Mouse (Mus musculus): ENCODE data around the gene Polr3gl. TPM values are rescaled to one million over a fixed set of nuclear protein-coding genes. Genes with fewer than 3 reads are reported as not detected.

The Polr3gl gene
- 42.5 TPM for polyA plus RNA-seq (2014; fragmentation: Illumina TruSeq; extraction: RNeasy Lipid Tissue Mini Kit (QIAGEN cat#74804); ENCODE audit: insufficient read depth, low read depth, low replicate concordance)

DNA sequence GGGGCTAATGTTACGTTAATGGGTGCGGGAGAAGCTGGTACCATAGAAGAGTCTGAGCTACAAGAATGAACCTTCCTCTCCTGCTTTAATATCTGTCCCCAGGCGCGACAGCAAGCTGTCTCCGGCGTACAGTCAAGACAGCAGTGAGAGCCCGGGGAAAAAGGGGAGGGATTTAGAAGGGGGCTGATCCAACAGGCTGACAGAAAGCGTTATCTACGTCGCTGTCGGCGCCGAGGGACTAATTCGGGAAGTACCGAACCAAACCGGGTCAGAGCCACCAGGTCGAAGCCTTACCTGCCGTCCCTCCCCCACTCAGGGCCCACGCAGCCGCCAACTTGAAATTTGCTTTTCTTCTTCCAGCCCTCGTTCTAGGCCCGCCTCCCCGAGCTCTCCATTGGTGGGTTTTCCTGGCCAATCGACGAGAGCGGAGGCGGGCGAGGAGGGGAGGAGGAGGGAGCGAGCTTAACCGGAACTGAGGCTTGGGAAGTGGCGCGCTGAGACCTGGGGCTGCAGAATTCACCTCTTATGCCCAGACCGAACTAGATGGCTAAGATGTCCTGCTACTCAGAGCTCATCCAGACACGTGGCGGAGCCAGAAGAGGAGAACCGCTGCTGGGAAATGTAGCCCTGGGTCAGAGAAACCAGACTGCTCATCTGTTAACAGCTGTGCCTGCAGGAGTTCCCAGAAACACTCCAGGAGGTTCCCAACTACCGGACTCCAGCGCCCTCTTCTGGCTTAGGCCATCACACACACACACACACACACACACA lies at the start of gene Polr3gl:
Gene Polr3gl, minus strand, starts transcription at position 392 of the 771 bp plus-strand sequence.

DNA sequence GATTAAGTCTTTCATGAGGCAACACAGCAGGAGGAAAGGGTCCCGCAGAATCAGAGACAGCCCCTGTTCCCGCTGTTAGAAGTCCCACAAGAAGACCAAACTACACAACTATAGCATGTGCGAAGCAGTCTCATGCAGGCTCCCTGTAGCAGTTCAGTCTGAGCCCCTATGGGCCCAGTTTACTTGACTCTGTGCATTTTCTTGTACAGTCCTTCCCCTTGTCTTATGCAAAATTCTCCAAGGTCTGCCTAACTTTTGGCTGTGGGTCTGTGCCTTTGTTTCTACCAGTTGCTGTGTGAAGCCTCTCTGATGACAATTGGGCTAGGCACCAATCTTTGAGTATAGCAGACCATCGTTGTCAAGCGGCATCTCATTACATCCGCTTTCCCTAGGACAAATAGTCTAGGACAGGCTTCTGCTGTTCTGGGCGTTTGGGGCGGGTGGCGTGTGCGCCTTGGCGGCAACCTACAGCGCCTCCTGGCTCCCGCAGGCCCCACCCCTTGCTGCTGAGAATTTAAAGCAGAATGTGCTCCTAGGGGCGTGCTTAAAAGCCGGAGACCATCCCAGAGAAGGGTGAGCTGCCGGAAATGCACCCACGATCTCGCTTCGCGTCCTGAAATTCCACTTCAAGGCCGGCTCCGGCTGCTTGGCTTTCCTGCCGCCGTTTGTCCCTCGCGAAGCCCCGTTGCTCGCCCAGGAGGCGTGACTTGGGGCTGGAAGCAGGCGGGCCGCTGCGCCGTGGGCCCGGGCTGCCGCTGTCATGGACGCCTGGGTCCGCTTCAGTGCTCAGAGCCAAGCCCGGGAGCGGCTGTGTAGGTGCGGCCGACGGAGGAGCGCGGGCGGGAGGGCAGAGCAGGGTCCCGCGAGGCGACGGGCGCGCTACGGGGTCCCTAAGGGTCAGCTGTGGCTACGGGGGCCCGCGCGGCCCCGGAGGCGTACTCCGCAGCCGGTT lies 41.2 kb upstream of the Polr3gl start, which contains the start of the genes Pex11b and Gm42957:
Gene Pex11b, plus strand, starts transcription at position 449 of the 952 bp plus-strand sequence.
Gene Gm42957, plus strand, starts transcription at position 547 of the 952 bp plus-strand sequence.

DNA sequence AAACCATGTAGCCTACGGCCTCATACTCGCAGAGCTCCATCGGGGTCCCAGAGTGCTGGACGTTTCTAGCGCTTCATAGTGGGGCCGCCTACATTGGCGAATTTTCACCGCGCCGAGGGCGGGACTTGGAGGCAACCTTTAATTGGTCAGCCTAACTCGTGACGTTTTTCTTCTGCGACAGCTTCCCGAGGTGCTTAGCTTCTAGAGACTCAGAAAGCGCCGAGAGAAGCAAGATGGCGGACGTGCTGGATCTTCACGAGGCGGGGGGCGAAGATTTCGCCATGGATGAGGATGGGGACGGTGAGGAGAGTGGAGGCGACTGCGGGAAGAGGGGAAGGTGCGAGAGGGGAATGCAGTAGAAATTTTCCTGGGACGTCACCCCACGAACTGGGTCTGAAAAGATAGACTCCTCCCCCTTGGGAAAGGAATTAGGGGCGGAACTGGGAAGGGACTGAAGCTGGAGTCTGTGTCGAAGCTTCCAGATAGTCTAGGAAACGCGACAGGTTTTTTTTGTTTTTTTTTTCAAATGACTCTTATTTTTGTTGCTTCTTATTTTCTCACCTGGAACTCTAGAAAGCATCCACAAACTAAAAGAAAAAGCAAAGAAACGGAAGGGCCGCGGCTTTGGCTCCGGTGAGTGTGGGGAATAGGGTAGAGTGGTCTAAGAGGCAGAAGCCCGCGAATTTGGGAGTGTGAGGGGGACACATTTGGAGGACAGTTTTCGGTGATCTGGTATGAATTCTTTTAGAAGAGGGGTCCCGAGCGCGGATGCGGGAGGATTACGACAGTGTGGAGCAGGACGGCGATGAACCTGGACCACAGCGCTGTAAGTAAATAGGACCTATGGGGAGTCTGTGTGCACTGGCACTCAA lies 36.0 kb upstream of the Polr3gl start, which contains the start of gene Rbm8a:
Gene Rbm8a, plus strand, starts transcription at position 205 of the 872 bp plus-strand sequence.

DNA sequence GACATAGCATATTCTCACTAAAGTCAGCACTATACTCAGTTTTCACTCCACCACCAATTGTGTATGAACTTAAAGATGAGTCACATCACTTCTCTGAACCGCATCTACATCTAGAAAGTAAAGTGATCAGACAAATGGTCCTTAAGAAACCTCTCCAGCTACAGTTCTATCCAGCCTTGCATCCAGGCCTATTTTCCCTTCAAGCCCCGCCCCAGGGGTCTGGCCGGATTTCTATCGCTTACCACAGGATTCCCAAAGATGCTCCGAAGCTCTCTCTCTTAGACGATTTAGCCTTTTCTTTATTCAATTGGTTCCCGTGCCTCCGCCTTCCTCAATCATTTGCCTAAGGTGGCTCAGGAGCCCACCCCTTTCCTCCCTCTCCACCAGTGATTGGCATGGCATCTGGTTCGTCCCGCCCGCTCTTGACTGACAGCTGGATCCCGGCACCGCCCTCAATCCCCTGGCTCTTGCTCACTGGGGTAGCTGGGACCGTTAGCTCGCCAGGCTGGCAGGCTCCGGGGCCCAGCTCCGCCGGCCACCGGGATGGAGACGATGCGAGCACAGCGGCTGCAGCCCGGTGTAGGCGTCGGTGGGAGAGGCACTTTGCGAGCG lies 6.8 kb upstream of the Polr3gl start, which contains the start of gene Lix1l:
Gene Lix1l, plus strand, starts transcription at position 511 of the 612 bp plus-strand sequence.

DNA sequence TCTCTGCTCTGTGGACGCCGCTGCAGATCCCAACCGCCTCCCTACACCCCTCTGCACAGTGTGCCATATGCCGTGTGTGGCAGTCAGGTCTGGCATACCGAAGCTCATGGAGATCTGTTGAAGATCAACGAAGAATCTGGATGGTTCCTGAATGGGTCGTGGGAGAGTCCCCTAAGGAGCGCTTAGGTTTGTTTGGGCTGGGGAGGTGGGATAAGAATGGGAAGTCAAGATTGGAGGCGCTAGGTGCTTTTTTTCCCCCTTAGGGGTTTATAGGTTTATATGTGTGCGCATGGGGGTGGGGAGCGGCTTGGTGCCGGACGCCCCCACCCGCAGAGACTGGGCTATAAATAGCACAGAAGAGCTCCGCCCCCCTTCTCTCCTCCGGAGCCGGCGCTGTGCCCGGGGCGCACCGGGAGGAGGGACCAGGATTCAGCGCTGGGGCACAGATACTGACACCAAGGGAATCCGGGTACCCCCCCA lies 2.3 kb upstream of the Polr3gl start, which contains the start of gene Ankrd34a:
Gene Ankrd34a, plus strand, starts transcription at position 409 of the 480 bp plus-strand sequence.

DNA sequence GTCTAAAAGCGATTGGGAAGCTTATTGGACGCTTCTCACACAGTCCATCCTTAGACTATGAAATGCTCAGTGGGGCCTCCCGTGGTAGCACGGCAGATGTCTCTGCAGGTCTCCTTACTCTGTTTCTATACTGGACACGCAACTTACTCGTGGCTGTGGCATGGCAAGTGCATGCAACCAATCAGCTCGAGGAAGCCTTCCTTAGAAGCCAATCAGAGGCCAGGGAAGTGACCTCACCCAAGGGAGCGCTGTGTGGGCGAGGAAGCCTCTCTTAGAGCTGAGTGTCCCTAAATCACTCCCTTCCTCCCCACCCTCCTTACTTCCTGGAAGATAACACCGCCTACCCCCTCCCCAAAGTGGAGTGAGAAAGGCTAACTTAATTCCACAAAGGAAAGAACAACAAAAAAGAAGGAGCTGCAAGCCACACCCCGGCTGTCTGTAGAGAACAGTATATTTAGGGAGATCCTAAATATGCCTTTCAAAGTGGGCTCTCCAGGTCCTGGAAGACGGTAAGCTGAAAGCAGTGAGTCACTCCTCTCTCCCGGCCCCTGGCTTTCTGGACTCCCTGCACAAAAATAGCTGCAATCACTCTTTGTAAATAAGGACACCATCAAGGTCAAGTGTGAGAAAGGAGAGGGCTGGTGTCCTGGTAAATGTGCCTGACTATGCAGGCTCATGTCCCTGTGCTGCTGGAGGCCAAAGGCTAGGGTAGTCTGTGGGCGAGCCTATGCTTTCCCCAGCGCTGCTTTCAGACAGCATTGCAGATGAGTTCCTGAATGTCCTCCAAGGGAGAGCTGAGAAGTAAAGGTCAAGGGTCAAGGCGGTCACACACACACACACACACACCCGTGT lies 17.1 kb downstream of the Polr3gl start, which contains the start of gene Gm16253:
Gene Gm16253, plus strand, starts transcription at position 295 of the 852 bp plus-strand sequence.

DNA sequence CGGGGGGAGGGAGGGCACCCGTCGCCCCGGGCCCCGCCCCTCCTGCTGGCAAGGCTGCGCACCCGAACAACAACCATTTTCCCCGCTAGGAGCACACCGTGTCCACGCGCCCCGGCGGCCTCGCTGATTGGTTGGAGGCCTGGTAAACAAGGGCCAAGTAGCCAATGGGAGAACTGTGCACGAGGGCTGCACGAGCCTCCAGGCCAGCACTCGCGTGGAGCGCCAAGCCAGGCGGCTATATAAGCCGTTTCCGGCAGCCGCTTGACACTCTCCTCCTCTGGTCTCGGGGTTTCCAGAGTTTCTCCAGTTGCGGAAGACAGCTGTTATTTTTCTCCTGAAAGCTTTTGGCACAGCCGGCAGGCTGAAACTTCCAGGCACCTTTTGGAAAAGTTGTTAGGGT lies 36.3 kb downstream of the Polr3gl start, which contains the start of gene Txnip:
Gene Txnip, plus strand, starts transcription at position 264 of the 400 bp plus-strand sequence.

Other genes starting within 250 kb of the Polr3gl start
- not detected for gene BC107364, start 141.9 kb downstream of the Polr3gl start, polyA plus RNA-seq (2014; fragmentation: Illumina TruSeq; extraction: RNeasy Lipid Tissue Mini Kit (QIAGEN cat#74804); ENCODE audit: insufficient read depth, low read depth, low replicate concordance)
- gene Hfe2, start 69.0 kb downstream of the Polr3gl start, polyA plus RNA-seq (2014; fragmentation: Illumina TruSeq; extraction: RNeasy Lipid Tissue Mini Kit (QIAGEN cat#74804); ENCODE audit: insufficient read depth, low read depth, low replicate concordance): 2.5 TPM
- gene Txnip, start 36.2 kb downstream of the Polr3gl start, polyA plus RNA-seq (2014; fragmentation: Illumina TruSeq; extraction: RNeasy Lipid Tissue Mini Kit (QIAGEN cat#74804); ENCODE audit: insufficient read depth, low read depth, low replicate concordance): 694 TPM
- 0.93 TPM for gene Gm16253, start 17.2 kb downstream of the Polr3gl start, polyA plus RNA-seq (2014; fragmentation: Illumina TruSeq; extraction: RNeasy Lipid Tissue Mini Kit (QIAGEN cat#74804); ENCODE audit: insufficient read depth, low read depth, low replicate concordance)
- not detected for gene Ankrd34a, start 2.5 kb upstream of the Polr3gl start, polyA plus RNA-seq (2014; fragmentation: Illumina TruSeq; extraction: RNeasy Lipid Tissue Mini Kit (QIAGEN cat#74804); ENCODE audit: insufficient read depth, low read depth, low replicate concordance)
- gene Lix1l, start 7.0 kb upstream of the Polr3gl start, polyA plus RNA-seq (2014; fragmentation: Illumina TruSeq; extraction: RNeasy Lipid Tissue Mini Kit (QIAGEN cat#74804); ENCODE audit: insufficient read depth, low read depth, low replicate concordance): 23.9 TPM
- 73.2 TPM for gene Rbm8a, start 35.8 kb upstream of the Polr3gl start, polyA plus RNA-seq (2014; fragmentation: Illumina TruSeq; extraction: RNeasy Lipid Tissue Mini Kit (QIAGEN cat#74804); ENCODE audit: insufficient read depth, low read depth, low replicate concordance)
- 23.0 TPM for gene Pex11b, start 41.2 kb upstream of the Polr3gl start, polyA plus RNA-seq (2014; fragmentation: Illumina TruSeq; extraction: RNeasy Lipid Tissue Mini Kit (QIAGEN cat#74804); ENCODE audit: insufficient read depth, low read depth, low replicate concordance)
- not detected for gene Gm42957, start 41.3 kb upstream of the Polr3gl start, polyA plus RNA-seq (2014; fragmentation: Illumina TruSeq; extraction: RNeasy Lipid Tissue Mini Kit (QIAGEN cat#74804); ENCODE audit: insufficient read depth, low read depth, low replicate concordance)
- gene Itga10, start 51.4 kb upstream of the Polr3gl start, polyA plus RNA-seq (2014; fragmentation: Illumina TruSeq; extraction: RNeasy Lipid Tissue Mini Kit (QIAGEN cat#74804); ENCODE audit: insufficient read depth, low read depth, low replicate concordance): 0.81 TPM
- gene Ankrd35, start 76.0 kb upstream of the Polr3gl start, polyA plus RNA-seq (2014; fragmentation: Illumina TruSeq; extraction: RNeasy Lipid Tissue Mini Kit (QIAGEN cat#74804); ENCODE audit: insufficient read depth, low read depth, low replicate concordance): 0.77 TPM
- gene Pias3, start 102.2 kb upstream of the Polr3gl start, polyA plus RNA-seq (2014; fragmentation: Illumina TruSeq; extraction: RNeasy Lipid Tissue Mini Kit (QIAGEN cat#74804); ENCODE audit: insufficient read depth, low read depth, low replicate concordance): 13.8 TPM
- gene Nudt17, start 114.4 kb upstream of the Polr3gl start, polyA plus RNA-seq (2014; fragmentation: Illumina TruSeq; extraction: RNeasy Lipid Tissue Mini Kit (QIAGEN cat#74804); ENCODE audit: insufficient read depth, low read depth, low replicate concordance): 3.0 TPM
- gene Polr3c, start 133.4 kb upstream of the Polr3gl start, polyA plus RNA-seq (2014; fragmentation: Illumina TruSeq; extraction: RNeasy Lipid Tissue Mini Kit (QIAGEN cat#74804); ENCODE audit: insufficient read depth, low read depth, low replicate concordance): 13.1 TPM
- gene Rnf115, start 133.5 kb upstream of the Polr3gl start, polyA plus RNA-seq (2014; fragmentation: Illumina TruSeq; extraction: RNeasy Lipid Tissue Mini Kit (QIAGEN cat#74804); ENCODE audit: insufficient read depth, low read depth, low replicate concordance): 23.2 TPM
- gene Pdzk1, start 235.1 kb upstream of the Polr3gl start, polyA plus RNA-seq (2014; fragmentation: Illumina TruSeq; extraction: RNeasy Lipid Tissue Mini Kit (QIAGEN cat#74804); ENCODE audit: insufficient read depth, low read depth, low replicate concordance): not detected
- 0.87 TPM for gene Cd160, start 235.2 kb upstream of the Polr3gl start, polyA plus RNA-seq (2014; fragmentation: Illumina TruSeq; extraction: RNeasy Lipid Tissue Mini Kit (QIAGEN cat#74804); ENCODE audit: insufficient read depth, low read depth, low replicate concordance)